Mouse (Mus musculus) stomach, embryonic 15.5 days (tissue): ENCODE data around the gene Mrps5. TPM values are rescaled to one million over a fixed set of nuclear protein-coding genes. Genes with fewer than 3 reads are reported as not detected.

Source experiments
- ATAC-seq: fragments of 200-750 bp; cut with Nextera tagmentation; 2 replicates; pipeline ENCODE4 v1.8.0; 2017; ENCODE audit warnings: low read depth, moderate number of reproducible peaks, moderate TSS enrichment; ENCODE audit not compliant: insufficient read depth, low FRiP score
- H3K27ac ChIP-seq: fragments of 300-500 bp; sonication (generic); 2 replicates; pipeline ENCODE4 v1.5.1; 2015; ENCODE audit warnings: mild to moderate bottlenecking, inconsistent platforms
- H3K27me3 ChIP-seq: fragments of 300-500 bp; sonication (generic); replicated peaks from 2 replicates; pipeline ENCODE4 v1.6.1; 2015; ENCODE audit warnings: inconsistent platforms
- H3K36me3 ChIP-seq: fragments of 300-500 bp; sonication (generic); 2 replicates; pipeline ENCODE4 v1.6.1; 2015; ENCODE audit warnings: inconsistent platforms
- H3K4me1 ChIP-seq: fragments of 300-500 bp; sonication (generic); 2 replicates; pipeline ENCODE4 v1.6.1; 2015; ENCODE audit warnings: inconsistent platforms
- H3K4me2 ChIP-seq: fragments of 300-500 bp; sonication (generic); 2 replicates; pipeline ENCODE4 v1.6.1; 2015; ENCODE audit warnings: mild to moderate bottlenecking, inconsistent platforms
- H3K4me3 ChIP-seq: fragments of 300-500 bp; sonication (generic); replicated peaks from 2 replicates; pipeline ENCODE4 v1.5.1; 2015; ENCODE audit warnings: inconsistent platforms
- H3K9ac ChIP-seq: fragments of 300-500 bp; sonication (generic); 2 replicates; pipeline ENCODE4 v1.6.1; 2015; ENCODE audit warnings: inconsistent platforms
- H3K9me3 ChIP-seq: fragments of 300-500 bp; sonication (generic); 2 replicates; pipeline ENCODE4 v1.6.1; 2016; ENCODE audit warnings: inconsistent platforms
- WGBS: fragments of 180-500 bp; shearing (Covaris S2); methylation state at CpG from one replicate; pipeline ENCODE4 v1.1.7; 2015; 5-methylcytosine and 5-hydroxymethylcytosine counted together
- polyA plus RNA-seq: library from polyadenylated mRNA; unstranded; fragments of >200 nt; fragmentation: Nextera tagmentation; extraction: Ambion mirVana; gene quantifications from 2 replicates; pipeline ENCODE4 v1.2.1, GENCODE M21; 2015

Gene Mrps5
- polyA plus RNA-seq, 1 experiment from 2014 or later: 127 TPM

- WGBS: 84% methylated on average over 2 of the region's 2 CpGs
- H3K9me3 ChIP-seq: no peaks in the 10 kb centered on the region
- H3K36me3 ChIP-seq: no peaks in the 10 kb centered on the region
- no peak for ATAC-seq
- H3K9ac ChIP-seq: no peak overlapping the region
- H3K4me1 ChIP-seq: no peaks in the 10 kb centered on the region
- H3K27me3 ChIP-seq: no peaks in the 10 kb centered on the region
- H3K27ac ChIP-seq: no peak overlapping the region
- no peak overlapping the region for H3K4me2 ChIP-seq
- no peak overlapping the region for H3K4me3 ChIP-seq
Measured at GRCm38 (mm10) chr2:127624786-127625185, 37.8 kb downstream of the Mrps5 start.

- H3K9ac ChIP-seq: no peak overlapping the region
- 47% methylated on average over 5 of the region's 5 CpGs for WGBS
- peak; percentile 75; the same call in 1 of the 2 replicates for ATAC-seq
- no peaks in the 10 kb centered on the region for H3K4me1 ChIP-seq
- no peak overlapping the region for H3K4me3 ChIP-seq
- no peak overlapping the region for H3K4me2 ChIP-seq
- no peaks in the 10 kb centered on the region for H3K36me3 ChIP-seq
- H3K27ac ChIP-seq: no peak overlapping the region
- H3K27me3 ChIP-seq: no peaks in the 10 kb centered on the region
- H3K9me3 ChIP-seq: no peaks in the 10 kb centered on the region
Measured at GRCm38 (mm10) chr2:127625659-127626058, 38.6 kb downstream of the Mrps5 start.

- 71% methylated on average over 6 of the region's 6 CpGs for WGBS
Measured at GRCm38 (mm10) chr2:127627354-127627753, 40.3 kb downstream of the Mrps5 start.

GRCm38 (mm10) chr2:127627990-127628570 lies 41.1 kb downstream of the Mrps5 start:
- Histone ChIP-seq H3K36me3 (no peaks in the 10 kb centered on the region), H3K27me3 (no peaks in the 10 kb centered on the region), H3K4me1 (no peaks in the 10 kb centered on the region), H3K9me3 (no peaks in the 10 kb centered on the region), H3K27ac (no peak overlapping the region), H3K4me2 (no peak overlapping the region), H3K9ac (no peak overlapping the region), H3K4me3 (no peak overlapping the region)
- 74% methylated on average over 6 of the region's 6 CpGs for WGBS
- no peak for ATAC-seq

More at GRCm38 (mm10) chr2:127627354-127627753, 40.3 kb downstream of the Mrps5 start:
- H3K4me1 ChIP-seq: no peaks in the 10 kb centered on the region
- no peak overlapping the region for H3K27ac ChIP-seq
- H3K36me3 ChIP-seq: no peaks in the 10 kb centered on the region
- no peak overlapping the region for H3K4me2 ChIP-seq
- H3K9me3 ChIP-seq: no peaks in the 10 kb centered on the region
- no peak overlapping the region for H3K4me3 ChIP-seq
- no peak overlapping the region for H3K9ac ChIP-seq
- no peak for ATAC-seq
- H3K27me3 ChIP-seq: no peaks in the 10 kb centered on the region

DNA sequence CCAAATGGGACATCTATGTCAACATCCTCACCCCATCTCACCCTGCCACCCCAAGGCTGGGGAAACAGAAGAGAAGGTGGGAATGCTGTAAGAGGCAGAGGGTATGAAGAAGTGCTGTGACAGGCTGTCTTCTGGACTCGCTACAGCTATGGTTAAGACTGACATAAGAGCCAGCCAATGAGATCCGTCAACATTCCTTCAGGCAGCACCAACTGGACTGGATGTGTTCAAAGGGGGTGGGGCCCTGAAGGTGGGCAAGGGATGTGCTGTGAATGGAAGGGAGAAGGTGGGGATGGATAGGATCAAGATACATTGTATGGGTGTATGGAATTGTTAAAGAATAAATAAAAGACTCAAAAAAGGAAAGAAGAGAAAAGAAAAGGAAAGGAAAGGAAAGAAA lies 45.6 kb downstream of the Mrps5 start:
- H3K9me3 ChIP-seq: no peaks in the 10 kb centered on the region

GRCm38 (mm10) chr2:127635581-127635980 lies 48.6 kb downstream of the Mrps5 start:
- no peaks in the 10 kb centered on the region for H3K4me1 ChIP-seq
- H3K9ac ChIP-seq: no peak overlapping the region
- H3K27ac ChIP-seq: no peak overlapping the region
- no peak overlapping the region for H3K4me3 ChIP-seq
- no peak for ATAC-seq
- H3K36me3 ChIP-seq: no peaks in the 10 kb centered on the region
- no peak overlapping the region for H3K4me2 ChIP-seq
- no peaks in the 10 kb centered on the region for H3K27me3 ChIP-seq
- H3K9me3 ChIP-seq: no peaks in the 10 kb centered on the region
- WGBS: 70% methylated on average over 6 of the region's 6 CpGs

More for the DNA sequence above, 45.6 kb downstream of the Mrps5 start:
- no peak overlapping the region for H3K9ac ChIP-seq
- H3K4me3 ChIP-seq: no peak overlapping the region
- no peaks in the 10 kb centered on the region for H3K4me1 ChIP-seq
- no peak overlapping the region for H3K4me2 ChIP-seq
- no peak for ATAC-seq
- WGBS: 70% methylated on average over 2 of the region's 2 CpGs
- no peaks in the 10 kb centered on the region for H3K27me3 ChIP-seq
- H3K36me3 ChIP-seq: no peaks in the 10 kb centered on the region
- H3K27ac ChIP-seq: no peak overlapping the region

GRCm38 (mm10) chr2:127638973-127639372 lies 52.0 kb downstream of the Mrps5 start:
- no peak overlapping the region for H3K9ac ChIP-seq
- no peak overlapping the region for H3K4me2 ChIP-seq
- 0 out of 2 replicates have a peak, but pooled peaks cover under 1% of the 10 kb centered on the region for H3K4me1 ChIP-seq
- H3K36me3 ChIP-seq: no peaks in the 10 kb centered on the region
- H3K4me3 ChIP-seq: no peak overlapping the region
- H3K27me3 ChIP-seq: no peaks in the 10 kb centered on the region
- no peaks in the 10 kb centered on the region for H3K9me3 ChIP-seq
- 70% methylated on average over 9 of the region's 9 CpGs for WGBS
- no peak overlapping the region for H3K27ac ChIP-seq
- no peak for ATAC-seq

GRCm38 (mm10) chr2:127643728-127644704 lies 57.0 kb downstream of the Mrps5 start:
- no peaks in the 10 kb centered on the region for H3K9me3 ChIP-seq
- peak; percentile 68; the same call in 1 of the 2 replicates for ATAC-seq
- H3K4me2 ChIP-seq: no peak overlapping the region
- H3K27ac ChIP-seq: peak overlapping the region; percentile 22; the same call in 1 of the 2 replicates
- H3K9ac ChIP-seq: no peak overlapping the region
- no peaks in the 10 kb centered on the region for H3K36me3 ChIP-seq
- WGBS: 44% methylated on average over 19 of the region's 19 CpGs
- no peaks in the 10 kb centered on the region for H3K27me3 ChIP-seq
- no peak overlapping the region for H3K4me3 ChIP-seq
- peaks cover 5% of the 10 kb centered on the region for H3K4me1 ChIP-seq

GRCm38 (mm10) chr2:127646875-127647274 lies 59.9 kb downstream of the Mrps5 start:
- no peak overlapping the region for H3K27ac ChIP-seq
- 48% methylated on average over 5 of the region's 5 CpGs for WGBS
- H3K36me3 ChIP-seq: no peaks in the 10 kb centered on the region

DNA sequence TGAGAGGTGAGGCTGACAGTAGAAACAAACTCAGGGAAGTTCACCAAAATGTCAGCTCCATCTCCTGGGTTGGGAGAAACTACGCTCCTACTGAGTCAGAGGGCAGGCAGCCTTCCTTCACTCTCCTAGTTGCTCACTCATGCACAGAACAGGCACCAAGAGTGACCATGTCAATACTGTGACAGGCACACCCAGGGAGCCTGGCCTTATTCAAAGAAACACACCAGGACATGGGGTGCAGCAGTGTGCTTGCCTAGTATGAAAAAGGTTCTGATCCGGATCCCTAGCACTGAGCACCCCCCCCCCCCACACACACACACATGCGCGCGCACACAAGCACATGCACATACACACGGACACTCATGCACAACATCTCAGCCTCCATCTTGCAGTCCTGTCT lies 61.1 kb downstream of the Mrps5 start:
- Histone ChIP-seq H3K9me3 (no peaks in the 10 kb centered on the region), H3K36me3 (no peaks in the 10 kb centered on the region), H3K4me3 (no peak overlapping the region), H3K4me2 (no peak overlapping the region), H3K27ac (no peak overlapping the region), H3K9ac (no peak overlapping the region), H3K27me3 (no peaks in the 10 kb centered on the region), H3K4me1 (peaks cover 5% of the 10 kb centered on the region)
- ATAC-seq: no peak
- WGBS: 86% methylated on average over 6 of the region's 6 CpGs

More at GRCm38 (mm10) chr2:127646875-127647274, 59.9 kb downstream of the Mrps5 start:
- no peaks in the 10 kb centered on the region for H3K27me3 ChIP-seq
- ATAC-seq: no peak
- H3K9me3 ChIP-seq: no peaks in the 10 kb centered on the region
- no peak overlapping the region for H3K4me2 ChIP-seq
- H3K4me1 ChIP-seq: peaks cover 5% of the 10 kb centered on the region
- no peak overlapping the region for H3K4me3 ChIP-seq
- no peak overlapping the region for H3K9ac ChIP-seq

DNA sequence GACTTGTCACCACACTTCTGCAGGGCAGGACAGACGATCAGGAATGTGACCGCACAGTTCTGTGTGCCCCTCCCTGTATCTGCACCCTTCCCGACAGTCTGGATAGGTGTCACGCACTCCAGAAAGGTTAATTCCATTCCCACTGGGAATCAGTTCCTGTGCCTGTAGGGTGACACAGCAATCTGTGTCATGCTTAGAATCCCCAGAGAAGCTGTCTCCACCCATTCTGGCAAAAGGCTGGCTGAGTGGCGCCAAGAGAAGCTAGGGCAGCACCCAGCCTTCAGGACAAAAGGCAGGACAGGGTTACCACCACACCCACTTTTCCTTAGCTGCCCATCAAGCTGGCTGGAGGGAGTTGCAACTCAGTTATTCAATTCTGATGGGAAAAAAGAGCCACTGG lies 62.9 kb downstream of the Mrps5 start:
- H3K36me3 ChIP-seq: no peaks in the 10 kb centered on the region
- 52% methylated on average over 5 of the region's 5 CpGs for WGBS
- no peaks in the 10 kb centered on the region for H3K9me3 ChIP-seq
- H3K27me3 ChIP-seq: peaks cover 16% of the 10 kb centered on the region
- H3K4me3 ChIP-seq: no peak overlapping the region
- no peaks in the 10 kb centered on the region for H3K4me1 ChIP-seq
- H3K4me2 ChIP-seq: no peak overlapping the region
- H3K9ac ChIP-seq: no peak overlapping the region
- H3K27ac ChIP-seq: no peak overlapping the region
- no peak for ATAC-seq

- peaks cover 33% of the 10 kb centered on the region for H3K27me3 ChIP-seq
- H3K27ac ChIP-seq: no peak overlapping the region
- H3K4me1 ChIP-seq: peaks cover 8% of the 10 kb centered on the region; the same call in 1 of the 2 replicates
- H3K4me2 ChIP-seq: no peak overlapping the region
- no peaks in the 10 kb centered on the region for H3K36me3 ChIP-seq
- 78% methylated on average over 5 of the region's 5 CpGs for WGBS
- no peak overlapping the region for H3K9ac ChIP-seq
- no peak overlapping the region for H3K4me3 ChIP-seq
- no peak for ATAC-seq
- no peaks in the 10 kb centered on the region for H3K9me3 ChIP-seq
Measured at GRCm38 (mm10) chr2:127651601-127652000, 64.6 kb downstream of the Mrps5 start.
